Mouse (Mus musculus) cerebellum, postnatal 4 days (tissue): ENCODE measurements around the gene Gm17387.

Source experiments
- DNase-seq, 2 experiments: peaks; one replicate each; pipeline ENCODE4 v3.0.0; 2022; ENCODE audit warnings: low spot score in 2 of 2, mixed read lengths in 1 of 2

The Gm17387 gene

GRCm38 (mm10) chr7:141047581-141048225 is 18.8 kb downstream of the Gm17387 start:
- DNase-seq = peak in 1 of 2 experiments; percentile 48

GRCm38 (mm10) chr7:141048226-141049218 is 19.6 kb downstream of the Gm17387 start:
- peak; percentile 90 to 91 for DNase-seq

- DNase-seq = no peak
Observed at GRCm38 (mm10) chr7:141049326-141049725, 20.4 kb downstream of the Gm17387 start.

- no peak for DNase-seq
Observed at GRCm38 (mm10) chr7:141051060-141051685, 22.2 kb downstream of the Gm17387 start.

GRCm38 (mm10) chr7:141052016-141052415 is 23.1 kb downstream of the Gm17387 start:
- DNase-seq = no peak

DNA sequence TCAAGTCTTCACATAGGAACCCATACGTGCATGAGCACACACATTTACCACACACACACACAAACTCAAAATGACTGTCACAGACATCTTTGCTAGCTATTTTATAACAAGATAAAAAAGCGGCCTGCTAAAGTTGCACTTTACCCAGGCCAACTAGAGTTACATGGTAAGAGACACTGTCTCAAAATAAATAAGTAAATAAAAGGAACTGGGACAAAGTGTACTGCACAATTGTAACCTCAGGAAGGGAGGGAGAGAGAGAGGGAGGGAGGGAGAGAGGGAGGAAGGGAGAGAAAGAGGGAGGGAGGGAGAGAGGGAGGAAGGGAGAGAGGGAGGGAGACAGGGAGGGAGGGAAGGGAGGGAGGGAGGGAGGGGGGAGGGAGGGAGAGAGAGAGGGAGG is 23.5 kb downstream of the Gm17387 start:
- no peak for DNase-seq

DNA sequence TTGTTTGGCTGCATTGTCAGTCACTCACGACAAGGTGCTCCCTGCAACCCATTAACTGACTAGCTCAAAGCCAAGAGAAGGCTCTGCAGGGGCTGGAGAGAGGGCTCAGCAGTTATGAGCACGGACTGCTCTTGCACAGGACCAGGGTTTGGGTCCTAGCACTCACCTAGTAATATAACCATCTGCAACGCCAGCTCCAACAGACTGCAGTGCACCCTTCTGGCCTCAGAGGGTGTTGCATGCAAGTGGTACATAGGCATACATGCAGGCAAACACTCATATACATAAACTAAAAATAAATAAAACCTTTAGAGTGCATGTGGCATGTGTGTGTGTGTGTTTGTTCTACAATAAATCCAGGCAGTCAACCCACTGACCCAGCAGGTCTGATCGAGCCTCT is 26.9 kb downstream of the Gm17387 start:
- no peak for DNase-seq

DNA sequence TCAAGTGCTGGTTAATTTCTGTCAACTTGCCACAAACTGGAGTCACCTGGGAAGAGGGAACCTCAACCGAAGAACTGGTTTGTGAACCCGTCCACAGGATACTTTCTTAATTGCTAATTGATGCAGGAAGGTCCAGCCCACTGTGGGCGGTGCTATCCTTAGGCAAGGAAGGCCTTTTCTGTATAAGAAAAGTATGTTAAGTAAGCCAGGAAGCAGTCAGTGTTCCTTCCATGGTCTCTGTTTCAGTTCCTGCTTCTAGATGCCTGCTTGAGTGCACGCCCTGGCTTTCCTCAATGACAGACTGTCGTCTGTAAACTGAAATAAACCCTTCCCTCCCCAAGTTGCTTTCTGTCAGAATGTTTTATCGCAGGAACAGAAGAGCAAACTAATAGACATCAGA is 28.0 kb downstream of the Gm17387 start:
- no peak for DNase-seq

- DNase-seq = no peak
Observed at GRCm38 (mm10) chr7:141057541-141057940, 28.6 kb downstream of the Gm17387 start.

- no peak for DNase-seq
Observed at GRCm38 (mm10) chr7:141058601-141059341, 29.8 kb downstream of the Gm17387 start.

- DNase-seq = no peak
Observed at GRCm38 (mm10) chr7:141059929-141060328, 31.0 kb downstream of the Gm17387 start.

GRCm38 (mm10) chr7:141060426-141061242 is 31.7 kb downstream of the Gm17387 start, which contains the start of gene B4galnt4:
Gene B4galnt4, plus strand, starts transcription at chr7:141061104.
- peak; percentile 80 to 88 for DNase-seq

DNA sequence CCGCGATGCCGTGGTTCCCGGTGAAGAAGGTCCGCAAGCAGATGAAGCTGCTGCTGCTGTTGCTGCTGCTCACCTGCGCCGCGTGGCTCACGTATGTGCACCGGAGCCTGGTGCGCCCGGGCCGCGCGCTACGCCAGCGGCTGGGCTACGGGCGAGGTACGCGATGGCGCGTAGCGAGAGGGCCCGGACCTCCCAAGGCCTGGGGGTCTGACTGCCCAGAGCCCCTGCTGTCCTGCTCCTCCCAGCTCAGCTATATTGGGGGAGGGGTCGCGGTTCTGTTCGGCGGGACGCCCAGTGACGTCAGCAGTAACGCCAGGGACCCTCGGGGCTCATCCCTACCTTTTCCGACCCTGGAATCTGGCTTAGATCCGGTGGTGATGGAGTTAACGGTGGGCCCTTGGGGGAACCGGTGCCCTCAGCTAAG is 32.4 kb downstream of the Gm17387 start:
- DNase-seq = peak in 1 of 2 experiments; percentile 52

- no peak for DNase-seq
Observed at GRCm38 (mm10) chr7:141062525-141062924, 33.6 kb downstream of the Gm17387 start.

DNA sequence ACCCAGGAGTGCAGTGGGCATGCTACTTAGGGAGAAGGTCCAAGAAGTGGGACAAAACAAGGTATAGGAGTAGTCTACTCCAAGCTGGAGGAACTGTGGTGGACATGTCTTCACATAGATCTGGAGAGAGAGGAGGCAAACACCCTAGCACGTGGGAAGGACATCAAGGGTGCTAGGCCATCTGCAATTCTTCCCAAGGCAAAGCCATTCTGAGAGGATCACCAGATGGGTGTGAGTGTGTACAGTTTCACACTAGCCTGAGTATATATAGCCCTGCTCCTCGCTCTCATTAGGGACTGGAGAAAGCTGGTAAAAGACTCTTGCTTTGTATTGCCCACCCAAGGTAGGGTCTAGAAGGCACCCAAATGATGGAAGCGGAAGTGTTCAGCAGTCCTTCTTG is 34.4 kb downstream of the Gm17387 start:
- no peak for DNase-seq

DNA sequence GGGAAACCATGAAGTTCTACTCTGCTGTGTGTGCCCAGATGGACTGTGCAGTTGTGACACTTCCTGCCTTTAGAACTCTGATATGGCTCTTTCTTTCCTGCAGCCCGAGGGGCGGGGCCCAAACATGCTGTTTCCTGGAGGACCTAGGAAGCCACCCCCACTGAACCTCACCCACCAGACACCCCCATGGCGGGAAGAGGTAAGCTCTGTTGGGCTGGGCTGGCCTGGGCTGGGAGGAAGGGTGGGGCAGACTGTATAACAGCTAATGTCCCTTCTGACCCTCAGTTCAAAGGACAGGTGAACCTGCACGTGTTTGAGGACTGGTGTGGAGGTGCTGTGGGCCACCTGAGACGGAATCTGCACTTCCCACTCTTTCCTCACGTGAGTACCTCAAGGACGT is 35.2 kb downstream of the Gm17387 start:
- no peak for DNase-seq

DNA sequence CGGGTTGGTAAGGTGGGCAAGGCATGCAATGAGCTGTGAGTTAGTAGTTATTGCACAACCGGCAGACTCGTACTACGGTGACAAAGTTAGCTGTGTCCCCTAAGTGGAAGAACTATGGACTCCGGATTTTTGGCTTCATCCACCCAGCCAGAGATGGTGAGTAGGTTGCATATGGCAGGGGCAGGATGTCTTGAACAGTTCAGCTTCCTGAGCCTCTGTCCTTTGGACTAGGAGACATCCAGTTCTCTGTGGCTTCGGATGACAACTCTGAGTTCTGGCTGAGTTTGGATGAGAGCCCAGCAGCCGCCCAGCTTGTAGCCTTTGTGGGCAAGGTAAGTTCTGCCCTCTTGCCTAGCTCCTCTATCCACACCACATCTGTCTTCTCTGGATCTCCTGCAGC is 35.6 kb downstream of the Gm17387 start:
- DNase-seq = no peak

DNA sequence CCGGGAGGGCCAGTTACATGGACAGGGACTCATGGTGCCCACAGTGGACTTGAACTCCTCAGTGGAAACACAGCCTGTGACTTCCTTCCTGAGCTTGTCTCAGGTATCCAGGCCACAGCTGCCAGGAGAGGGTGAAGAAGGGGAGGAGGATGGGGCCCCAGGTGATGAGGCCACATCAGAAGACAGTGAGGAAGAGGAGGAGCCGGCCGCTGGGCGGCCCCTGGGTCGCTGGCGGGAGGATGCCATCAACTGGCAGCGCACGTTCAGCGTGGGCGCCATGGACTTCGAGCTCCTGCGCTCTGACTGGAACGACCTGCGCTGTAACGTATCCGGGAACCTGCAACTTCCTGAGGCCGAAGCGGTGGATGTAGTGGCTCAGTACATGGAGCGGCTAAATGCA is 39.4 kb downstream of the Gm17387 start:
- no peak for DNase-seq

- DNase-seq = peak; percentile 73 to 75
Observed at GRCm38 (mm10) chr7:141070058-141070862, 41.3 kb downstream of the Gm17387 start.
